In genomic region chr11:95859468-95859855, GRCm38 (mm10) we compare ENCODE assay signal across 8 mouse cellular contexts. TPM values are rescaled to one million over a fixed set of nuclear protein-coding genes. Genes with fewer than 3 reads are reported as not detected.
A peak's percentile ranks its signal among the peaks of the same experiment; 100 is the strongest.
DNase-seq lines count a peak whose midpoint lies in the region; ATAC-seq and TF ChIP-seq lines count a peak whose summit lies in the region.

No protein-coding gene starts in this region.

- TF ChIP-seq CTCF in kidney, postnatal 0 days (IDR thresholded peaks at IDR 0.05; ENCODE audit: low read depth): 0 out of 2 replicates have a peak, but pooled peaks have one; percentile 12
- 0 out of 6 replicates have a peak, but pooled peaks of 1 of the 3 experiments have one; percentile 12 for TF ChIP-seq CTCF in MEL (IDR thresholded peaks at IDR 0.05 in 2 of 3, conservative IDR thresholded peaks at IDR 0.05 in 1 of 3; ENCODE audit: control insufficient read depth in 1 of 3, insufficient read depth in 1 of 3, low read depth in 2 of 3, low read length in 3 of 3, poor library complexity in 1 of 3, severe bottlenecking in 1 of 3)
- TF ChIP-seq CTCF in heart, postnatal 0 days (IDR thresholded peaks at IDR 0.05; ENCODE audit: low read depth): no peak

- no peaks in the 10 kb centered on the region for H3K27me3 ChIP-seq in kidney, postnatal 0 days (ENCODE audit: insufficient read depth, low read length)
- no peaks in the 10 kb centered on the region for H3K27me3 ChIP-seq in MEL (ENCODE audit: control insufficient read depth in 1 of 2, insufficient read depth in 2 of 2, low read length in 2 of 2)
- no peaks in the 10 kb centered on the region for H3K27me3 ChIP-seq in heart, postnatal 0 days (ENCODE audit: control insufficient read depth, insufficient read depth, low read length)
- H3K27me3 ChIP-seq in liver, embryonic 15.5 days: no peaks in the 10 kb centered on the region
- H3K27me3 ChIP-seq in neural tube, embryonic 14.5 days (ENCODE audit: control insufficient read depth, insufficient read depth, low read length): no peaks in the 10 kb centered on the region; the same call in 1 of the 2 replicates

- peak overlapping the region; percentile 71 for H3K9ac ChIP-seq in kidney, postnatal 0 days (ENCODE audit: low read depth, low read length)
- H3K9ac ChIP-seq in MEL (ENCODE audit: control insufficient read depth, low read depth, low read length, poor library complexity, severe bottlenecking): peak overlapping the region; percentile 79
- peak overlapping the region; percentile 77 for H3K9ac ChIP-seq in heart, postnatal 0 days (replicated peaks; ENCODE audit: low read depth, low read length)
- peak overlapping the region; percentile 81 for H3K9ac ChIP-seq in liver, embryonic 15.5 days
- H3K9ac ChIP-seq in neural tube, embryonic 14.5 days (replicated peaks; ENCODE audit: low read depth, low read length): peak overlapping the region; percentile 62

- under 1% methylated on average over 35 of the region's 35 CpGs for WGBS in kidney, postnatal 0 days
- WGBS in heart, postnatal 0 days: 1% methylated on average over 35 of the region's 35 CpGs
- WGBS in liver, embryonic 15.5 days (ENCODE audit: insufficient replicate concordance): under 1% methylated on average over 35 of the region's 35 CpGs
- WGBS in neural tube, embryonic 14.5 days: under 1% methylated on average over 35 of the region's 35 CpGs

- peak; percentile 64 to 65; a peak in 3 of 4 replicates for TF ChIP-seq POLR2A in MEL (IDR thresholded peaks at IDR 0.05; ENCODE audit: control insufficient read depth in 1 of 2, insufficient read depth in 1 of 2, low read depth in 1 of 2, low read length in 2 of 2, poor library complexity in 1 of 2)

- H3K4me2 ChIP-seq in kidney, postnatal 0 days (ENCODE audit: low read length): peak overlapping the region; percentile 75
- peak overlapping the region; percentile 97 for H3K4me2 ChIP-seq in heart, postnatal 0 days (ENCODE audit: low read depth, low read length)
- H3K4me2 ChIP-seq in liver, embryonic 15.5 days: peak overlapping the region; percentile 91
- peak overlapping the region; percentile 56 for H3K4me2 ChIP-seq in neural tube, embryonic 14.5 days (ENCODE audit: low read depth, low read length)

- no peak for TF ChIP-seq RAD21 in MEL (IDR thresholded peaks at IDR 0.05; ENCODE audit: low read depth, low read length)

- peak overlapping the region; percentile 98 for H3K27ac ChIP-seq in kidney, postnatal 0 days
- H3K27ac ChIP-seq in MEL (ENCODE audit: control insufficient read depth, low read depth, low read length): peak overlapping the region; percentile 86
- H3K27ac ChIP-seq in heart, postnatal 0 days (ENCODE audit: low read depth): peak overlapping the region; percentile 97
- H3K27ac ChIP-seq in liver, embryonic 15.5 days (replicated peaks): peak overlapping the region; percentile 97
- peak overlapping the region; percentile 87 for H3K27ac ChIP-seq in neural tube, embryonic 14.5 days (ENCODE audit: low read depth, low read length)

- TF ChIP-seq EP300 in MEL (IDR thresholded peaks at IDR 0.05; ENCODE audit: low read depth in 1 of 2, low read length in 2 of 2): peak in 1 of 2 experiments; percentile 5; a peak in 1 of 4 replicates
- TF ChIP-seq EP300 in heart, postnatal 0 days (IDR thresholded peaks at IDR 0.05; ENCODE audit: low read depth): peak; percentile 10; the same call in 1 of the 2 replicates

- peaks cover 8% of the 10 kb centered on the region for H3K79me2 ChIP-seq in MEL (ENCODE audit: control insufficient read depth, insufficient read depth, low read length, poor library complexity)

- H3K9me3 ChIP-seq in kidney, postnatal 0 days (replicated peaks; ENCODE audit: low read length): no peaks in the 10 kb centered on the region
- no peaks in the 10 kb centered on the region for H3K9me3 ChIP-seq in MEL (replicated peaks; ENCODE audit: insufficient read depth, low read length)
- H3K9me3 ChIP-seq in heart, postnatal 0 days (replicated peaks; ENCODE audit: control insufficient read depth, low read length): no peaks in the 10 kb centered on the region
- H3K9me3 ChIP-seq in liver, embryonic 15.5 days (replicated peaks): no peaks in the 10 kb centered on the region
- H3K9me3 ChIP-seq in neural tube, embryonic 14.5 days (ENCODE audit: control insufficient read depth, low read length): no peaks in the 10 kb centered on the region

- DNase-seq in kidney, postnatal 0 days (ENCODE audit: low spot score): peak; percentile 79
- no peak for DNase-seq in kidney, postnatal 14 days
- peak; percentile 92 for DNase-seq in MEL (ENCODE audit: low read depth, low spot score)
- peak; percentile 57 for DNase-seq in c-Kit-positive CD71-positive TER-119-negative erythroid progenitor cells, embryonic 14.5 days (ENCODE audit: low read depth)
- DNase-seq in heart, postnatal 0 days (ENCODE audit: low spot score): peak; percentile 78
- no peak for DNase-seq in layer of hippocampus, postnatal 36 days

- peak overlapping the region; percentile 69 for H3K4me3 ChIP-seq in kidney, postnatal 0 days (replicated peaks; ENCODE audit: low read depth, low read length)
- H3K4me3 ChIP-seq in MEL (ENCODE audit: control insufficient read depth in 1 of 2, insufficient read depth in 1 of 2, low read depth in 2 of 2, low read length in 2 of 2): peak overlapping the region; percentile 48 to 70
- H3K4me3 ChIP-seq in heart, postnatal 0 days (ENCODE audit: low read depth, low read length): peak overlapping the region; percentile 79
- peak overlapping the region; percentile 83 for H3K4me3 ChIP-seq in liver, embryonic 15.5 days (replicated peaks)
- peak overlapping the region; percentile 73 for H3K4me3 ChIP-seq in neural tube, embryonic 14.5 days (ENCODE audit: low read depth, low read length)

- peak; percentile 22 for ATAC-seq in kidney, postnatal 0 days (replicated peaks; ENCODE audit: low FRiP score, low read depth)
- ATAC-seq in heart, postnatal 0 days (ENCODE audit: insufficient read depth, low read depth): peak; percentile 31
- peak; percentile 51 for ATAC-seq in liver, embryonic 15.5 days (ENCODE audit: insufficient read depth)
- ATAC-seq in neural tube, embryonic 14.5 days (ENCODE audit: low read depth): peak; percentile 73

- 0 out of 2 replicates have a peak, but pooled peaks cover 8% of the 10 kb centered on the region for H3K4me1 ChIP-seq in kidney, postnatal 0 days (replicated peaks; ENCODE audit: insufficient read depth, low read length)
- peaks cover 8 to 19% of the 10 kb centered on the region in 2 experiments for H3K4me1 ChIP-seq in MEL (ENCODE audit: control insufficient read depth in 1 of 2, insufficient read depth in 2 of 2, low read length in 2 of 2)
- H3K4me1 ChIP-seq in heart, postnatal 0 days (ENCODE audit: control insufficient read depth, insufficient read depth): 0 out of 2 replicates have a peak, but pooled peaks cover 4% of the 10 kb centered on the region
- peaks cover 37% of the 10 kb centered on the region for H3K4me1 ChIP-seq in liver, embryonic 15.5 days (replicated peaks)
- H3K4me1 ChIP-seq in neural tube, embryonic 14.5 days (ENCODE audit: control insufficient read depth, insufficient read depth, low read length): peaks cover 13% of the 10 kb centered on the region; the same call in 1 of the 2 replicates

- no peaks in the 10 kb centered on the region for H3K36me3 ChIP-seq in kidney, postnatal 0 days (ENCODE audit: insufficient read depth, low read length)
- peaks cover 2 to 30% of the 10 kb centered on the region in 2 experiments for H3K36me3 ChIP-seq in MEL (ENCODE audit: control insufficient read depth in 1 of 2, insufficient read depth in 2 of 2, low read length in 2 of 2)
- no peaks in the 10 kb centered on the region for H3K36me3 ChIP-seq in heart, postnatal 0 days (replicated peaks; ENCODE audit: control insufficient read depth, insufficient read depth, low read length)
- H3K36me3 ChIP-seq in liver, embryonic 15.5 days (replicated peaks): no peaks in the 10 kb centered on the region
- H3K36me3 ChIP-seq in neural tube, embryonic 14.5 days (ENCODE audit: control insufficient read depth, insufficient read depth, low read length): no peaks in the 10 kb centered on the region

RNA-seq across cellular contexts. Expression of gene Abi3, which starts 17.2 kb away (rescaled TPM):
- 10.5 and 13.1 TPM in 2 replicates for polyA plus RNA-seq in kidney, postnatal 0 days (2015; fragmentation: Nextera tagmentation; extraction: Ambion mirVana)
- 3.2 and 3.3 TPM in 2 replicates for total RNA-seq in MEL (2012; rRNA removed)
- 10 to 100 TPM in 1 of 2 experiments, not detected in 1; 15.4 TPM for polyA plus RNA-seq in MEL (2012; ENCODE audit: insufficient read depth in 1 of 2, insufficient read length in 2 of 2, low read depth in 1 of 2, low replicate concordance in 2 of 2, missing spikeins in 1 of 2)
- total RNA-seq in heart, postnatal 0 days (2014; rRNA removed; ENCODE audit: low replicate concordance): 11.4 and 13.4 TPM in 2 replicates
- 13.3 and 14.3 TPM in 2 replicates for polyA plus RNA-seq in heart, postnatal 0 days (2015; fragmentation: Nextera tagmentation; extraction: Ambion mirVana)
- polyA plus RNA-seq in liver, embryonic 15.5 days (2015; fragmentation: Nextera tagmentation; extraction: Ambion mirVana): 6.9 and 7.0 TPM in 2 replicates
- polyA plus RNA-seq in neural tube, embryonic 14.5 days (2014; fragmentation: Nextera tagmentation; extraction: Ambion mirVana): 0.64 and 2.1 TPM in 2 replicates
- 1 to 10 TPM; 6.2 to 6.4 TPM for total RNA-seq in layer of hippocampus, postnatal 36 days (2021)

RNA-seq across cellular contexts. Expression of gene Gngt2, which starts 22.4 kb away (rescaled TPM):
- polyA plus RNA-seq in kidney, postnatal 0 days (2015; fragmentation: Nextera tagmentation; extraction: Ambion mirVana): 32.6 and 32.9 TPM in 2 replicates
- 23.5 and 24.0 TPM in 2 replicates for total RNA-seq in MEL (2012; rRNA removed)
- polyA plus RNA-seq in MEL (2012; ENCODE audit: insufficient read depth in 1 of 2, insufficient read length in 2 of 2, low read depth in 1 of 2, low replicate concordance in 2 of 2, missing spikeins in 1 of 2): 10 to 100 TPM in 1 of 2 experiments, not detected in 1; 25.9 TPM
- total RNA-seq in heart, postnatal 0 days (2014; rRNA removed; ENCODE audit: low replicate concordance): 0.66 and 26.8 TPM in 2 replicates
- polyA plus RNA-seq in heart, postnatal 0 days (2015; fragmentation: Nextera tagmentation; extraction: Ambion mirVana): 38.7 and 40.1 TPM in 2 replicates
- 20.1 and 22.1 TPM in 2 replicates for polyA plus RNA-seq in liver, embryonic 15.5 days (2015; fragmentation: Nextera tagmentation; extraction: Ambion mirVana)
- polyA plus RNA-seq in neural tube, embryonic 14.5 days (2014; fragmentation: Nextera tagmentation; extraction: Ambion mirVana): 0.95 and 4.9 TPM in 2 replicates
- 1 to 10 TPM; 3.1 to 4.7 TPM for total RNA-seq in layer of hippocampus, postnatal 36 days (2021)

RNA-seq across cellular contexts. Expression of gene Phospho1, which starts 35.2 kb away (rescaled TPM):
- polyA plus RNA-seq in kidney, postnatal 0 days (2015; fragmentation: Nextera tagmentation; extraction: Ambion mirVana): 0.17 TPM in 1 of 2 replicates, not detected in the other
- total RNA-seq in MEL (2012; rRNA removed): 15.4 and 17.7 TPM in 2 replicates
- 10 to 100 TPM in 1 of 2 experiments, not detected in 1; 76.0 TPM for polyA plus RNA-seq in MEL (2012; ENCODE audit: insufficient read depth in 1 of 2, insufficient read length in 2 of 2, low read depth in 1 of 2, low replicate concordance in 2 of 2, missing spikeins in 1 of 2)
- 45.0 and 46.6 TPM in 2 replicates for total RNA-seq in heart, postnatal 0 days (2014; rRNA removed; ENCODE audit: low replicate concordance)
- polyA plus RNA-seq in heart, postnatal 0 days (2015; fragmentation: Nextera tagmentation; extraction: Ambion mirVana): 6.7 and 7.9 TPM in 2 replicates
- polyA plus RNA-seq in liver, embryonic 15.5 days (2015; fragmentation: Nextera tagmentation; extraction: Ambion mirVana): 6.4 and 7.1 TPM in 2 replicates
- polyA plus RNA-seq in neural tube, embryonic 14.5 days (2014; fragmentation: Nextera tagmentation; extraction: Ambion mirVana): 0.51 and 0.62 TPM in 2 replicates
- 10 to 100 TPM; 55.8 to 62.3 TPM for total RNA-seq in layer of hippocampus, postnatal 36 days (2021)

RNA-seq across cellular contexts. Expression of gene B4galnt2, which starts 55.2 kb away (rescaled TPM):
- 1.1 and 1.6 TPM in 2 replicates for polyA plus RNA-seq in kidney, postnatal 0 days (2015; fragmentation: Nextera tagmentation; extraction: Ambion mirVana)
- total RNA-seq in MEL (2012; rRNA removed): 0.15 and 0.16 TPM in 2 replicates
- polyA plus RNA-seq in MEL (2012; ENCODE audit: insufficient read depth in 1 of 2, insufficient read length in 2 of 2, low read depth in 1 of 2, low replicate concordance in 2 of 2, missing spikeins in 1 of 2): 1 to 10 TPM in 1 of 2 experiments, not detected in 1; 4.5 TPM
- not detected in 2 replicates for total RNA-seq in heart, postnatal 0 days (2014; rRNA removed; ENCODE audit: low replicate concordance)
- polyA plus RNA-seq in heart, postnatal 0 days (2015; fragmentation: Nextera tagmentation; extraction: Ambion mirVana): 0.07 TPM in 1 of 2 replicates, not detected in the other
- polyA plus RNA-seq in liver, embryonic 15.5 days (2015; fragmentation: Nextera tagmentation; extraction: Ambion mirVana): 0.17 and 0.20 TPM in 2 replicates
- not detected in 2 replicates for polyA plus RNA-seq in neural tube, embryonic 14.5 days (2014; fragmentation: Nextera tagmentation; extraction: Ambion mirVana)
- not detected for total RNA-seq in layer of hippocampus, postnatal 36 days (2021)

Comparison
In these comparisons a context has a peak if more than half of its experiments do, and no peak if none do; other contexts are left out.
1. DNase-seq: peak in kidney, postnatal 0 days (single experiment), MEL (single experiment), c-Kit-positive CD71-positive TER-119-negative erythroid progenitor cells, embryonic 14.5 days (single experiment) and heart, postnatal 0 days (single experiment); none in kidney, postnatal 14 days (single experiment) and layer of hippocampus, postnatal 36 days (0 of 2).
2. ATAC-seq: peak in every context shown above with its lines; median percentile 73 in neural tube, embryonic 14.5 days; 51 in liver, embryonic 15.5 days; 31 in heart, postnatal 0 days; 22 in kidney, postnatal 0 days.
3. Peak in every context shown above with its lines, with median percentiles within 50 percentile points of each other: H3K27ac ChIP-seq, H3K4me2 ChIP-seq, H3K4me3 ChIP-seq and H3K9ac ChIP-seq.